Mouse (Mus musculus) left cerebral cortex, postnatal 36 days (tissue): ENCODE measurements around the gene Serpina3m. TPM values are rescaled to one million over a fixed set of nuclear protein-coding genes. Genes with fewer than 3 reads are reported as not detected.
"Not testable (repeated sequence)": the region's sequence is repeated elsewhere in the genome, so short reads cannot be mapped to it uniquely, and the experiment has no call there.

Experiments used
- DNase-seq, 2 experiments: peaks; one replicate each; pipeline ENCODE4 v3.0.0; 2021 to 2022; ENCODE audit warnings: low spot score in 2 of 2, mixed read lengths in 1 of 2
- intact Hi-C: fragments of 180-260 bp; cut with DNase I; formaldehyde crosslinking; loops from one replicate; pipeline ENCODE4 v1.15.1; 2025
- total RNA-seq, 2 experiments: library from RNA; stranded (reverse); gene quantifications; 2 replicates each; pipeline ENCODE4 v1.2.3; 2021

The Serpina3m gene
- total RNA-seq, result not detected

- DNase-seq, intact Hi-C loops: not testable (repeated sequence)
These were observed at the start of gene Serpina3m, which contains the start of gene Serpina3k for GRCm38 (mm10) chr12:104338226-104338625. Gene Serpina3m (plus strand): TSS chr12:104338486. Gene Serpina3k (plus strand): TSS chr12:104338486.

GRCm38 (mm10) chr12:104289872-104290271, 48.4 kb upstream of the Serpina3m start:
- DNase-seq, result no peak

GRCm38 (mm10) chr12:104293963-104294362, 44.3 kb upstream of the Serpina3m start:
- intact Hi-C loops, result no loop called here
- no peak for DNase-seq

More at GRCm38 (mm10) chr12:104289872-104290271, 48.4 kb upstream of the Serpina3m start:
- intact Hi-C loops, result no loop called here

GRCm38 (mm10) chr12:104298049-104298448, 40.2 kb upstream of the Serpina3m start:
- intact Hi-C loops, result no loop called here
- DNase-seq, result peak in 1 of 2 experiments; percentile 9

DNA sequence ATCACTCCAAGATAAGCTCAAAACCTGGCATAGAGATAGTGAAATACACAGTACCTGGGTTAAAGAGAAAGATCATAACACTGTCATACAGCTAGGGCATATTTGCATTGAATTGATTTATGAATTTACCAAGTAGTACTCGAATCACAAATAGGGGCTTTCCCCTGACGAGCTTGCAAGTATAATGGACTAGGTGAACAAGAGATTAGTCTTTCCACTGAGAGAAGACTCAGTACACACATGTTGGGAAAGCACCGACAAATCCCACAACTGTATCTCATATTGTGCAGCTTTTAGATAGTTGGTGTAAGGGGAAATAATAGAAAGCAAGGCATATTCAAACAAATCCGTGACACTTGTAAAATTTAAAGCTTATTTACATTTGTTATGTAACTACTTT, 32.3 kb upstream of the Serpina3m start:
- intact Hi-C loops, result no loop called here
- DNase-seq, result no peak

- intact Hi-C loops, result no loop called here
- DNase-seq, result no peak
These were observed 24.0 kb upstream of the Serpina3m start, which contains the start of gene Serpina3j for GRCm38 (mm10) chr12:104314253-104314652. Gene Serpina3j (plus strand): TSS chr12:104314553.

DNA sequence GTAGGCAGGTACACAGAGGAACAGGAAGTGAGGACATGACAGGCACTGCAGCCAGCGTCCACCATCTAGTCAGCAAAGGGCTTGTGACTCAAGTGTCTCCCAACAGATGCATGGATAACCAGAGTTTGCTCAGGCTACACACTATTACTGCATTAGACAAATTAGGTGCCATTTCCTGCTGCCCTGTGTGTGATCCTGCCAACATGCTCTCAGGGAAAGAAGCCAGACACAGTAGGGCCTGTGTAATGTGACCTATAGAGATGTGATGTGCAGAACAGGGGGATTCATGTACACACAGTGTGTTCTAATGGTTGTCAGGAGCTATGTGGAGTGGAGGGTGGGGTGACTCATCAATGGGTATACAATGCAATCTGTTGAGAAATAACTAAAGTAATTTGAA, 15.8 kb upstream of the Serpina3m start:
- intact Hi-C loops, result no loop called here
- DNase-seq, result no peak

GRCm38 (mm10) chr12:104331701-104332100, 6.6 kb upstream of the Serpina3m start:
- intact Hi-C loops, result no loop called here
- DNase-seq, result no peak

DNA sequence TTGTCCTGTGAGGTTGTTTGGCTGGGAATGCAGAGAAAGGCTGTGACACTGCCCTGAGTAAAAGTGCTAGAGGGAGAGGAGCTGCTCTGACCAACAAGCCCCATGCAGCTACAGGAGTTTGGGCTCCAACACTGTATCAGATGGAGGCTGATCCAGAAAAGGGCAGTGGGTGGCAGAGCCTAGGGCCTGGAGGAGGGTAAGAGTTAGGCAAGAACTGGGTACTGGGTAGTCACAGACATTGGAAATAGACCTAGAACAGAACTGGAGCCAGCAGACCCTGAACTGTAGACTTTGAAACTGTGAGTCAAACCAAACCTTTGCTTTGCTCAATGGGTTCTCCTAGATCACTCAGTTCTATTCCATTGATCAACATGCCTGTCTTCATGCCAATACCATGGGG, 1.4 kb upstream of the Serpina3m start:
- DNase-seq, intact Hi-C loops: not testable (repeated sequence)

DNA sequence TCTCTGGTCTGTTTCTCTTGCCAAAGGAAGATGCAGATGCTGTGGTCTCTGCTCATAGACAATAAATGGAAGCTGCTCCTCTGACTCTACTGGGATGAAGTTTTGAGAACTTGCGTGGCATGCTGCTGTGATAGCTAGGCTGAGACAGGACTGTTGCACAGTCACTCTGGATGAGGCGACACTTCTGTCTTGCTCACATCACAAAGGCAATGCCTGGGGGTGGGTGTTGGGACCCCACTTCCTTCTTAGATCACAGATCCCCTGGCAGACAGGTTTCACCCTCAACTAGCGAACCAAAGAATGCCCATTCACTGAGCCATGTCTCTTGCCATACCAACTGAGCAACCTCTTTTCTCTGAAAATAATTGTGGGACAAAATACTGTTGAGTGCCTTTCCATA, 419 bp downstream of the Serpina3m start:
- intact Hi-C loops, result no loop called here
- no peak for DNase-seq

DNA sequence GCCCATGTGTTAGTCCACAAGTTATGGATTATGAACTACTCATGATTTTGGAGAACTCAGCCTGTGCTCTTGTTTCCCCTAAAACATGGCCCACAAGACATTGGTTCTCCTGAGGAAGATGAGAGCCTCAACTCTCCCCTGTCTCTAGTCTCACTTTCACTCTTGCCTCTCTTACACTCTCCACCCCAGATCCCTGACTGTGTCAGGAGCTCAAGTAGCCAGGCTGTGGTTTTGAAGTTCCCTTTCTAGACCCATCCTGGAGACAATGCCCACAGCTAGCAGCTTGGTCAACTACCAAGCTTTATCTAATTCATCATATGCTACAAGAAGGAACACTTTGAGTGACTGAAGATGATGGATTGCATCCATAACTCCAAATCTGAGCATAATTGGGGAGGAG, 4.2 kb downstream of the Serpina3m start:
- DNase-seq, intact Hi-C loops: not testable (repeated sequence)

DNA sequence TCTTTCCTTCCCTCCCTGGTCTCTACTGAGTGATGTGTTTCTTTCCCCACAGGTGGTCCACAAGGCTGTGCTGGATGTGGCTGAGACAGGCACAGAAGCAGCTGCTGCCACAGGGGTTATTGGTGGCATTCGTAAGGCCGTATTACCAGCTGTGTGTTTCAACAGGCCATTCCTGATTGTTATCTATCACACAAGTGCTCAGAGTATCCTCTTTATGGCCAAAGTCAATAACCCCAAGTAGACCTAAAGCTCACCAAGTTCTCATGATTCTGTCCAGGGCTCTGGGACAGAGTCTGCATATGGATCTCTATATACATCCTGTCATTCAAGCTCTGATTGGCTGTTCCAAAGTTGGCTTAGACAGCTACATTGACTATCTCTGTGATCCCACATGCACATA, 6.9 kb downstream of the Serpina3m start:
- no peak for DNase-seq
- intact Hi-C loops, result no loop called here

DNA sequence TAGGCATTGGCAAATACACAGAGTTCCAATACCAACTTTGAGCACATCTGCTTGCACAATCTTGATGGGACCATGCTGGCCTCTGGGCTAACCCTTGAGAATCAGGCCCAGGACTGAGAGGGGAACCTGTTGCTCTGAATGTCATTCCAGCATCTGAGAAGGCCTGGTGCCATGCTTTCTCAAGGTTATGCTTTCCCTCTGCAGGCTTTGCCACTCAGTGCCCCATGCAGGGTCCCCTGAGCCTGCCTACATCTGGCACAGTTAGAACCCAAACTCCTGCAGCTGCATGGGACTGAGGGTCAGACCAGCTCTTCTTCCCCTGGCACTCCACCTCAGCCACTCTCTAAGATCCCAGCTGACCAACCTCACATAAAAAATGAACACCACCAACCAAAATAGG, 7.4 kb downstream of the Serpina3m start:
- no peak for DNase-seq
- intact Hi-C loops, result no loop called here

DNA sequence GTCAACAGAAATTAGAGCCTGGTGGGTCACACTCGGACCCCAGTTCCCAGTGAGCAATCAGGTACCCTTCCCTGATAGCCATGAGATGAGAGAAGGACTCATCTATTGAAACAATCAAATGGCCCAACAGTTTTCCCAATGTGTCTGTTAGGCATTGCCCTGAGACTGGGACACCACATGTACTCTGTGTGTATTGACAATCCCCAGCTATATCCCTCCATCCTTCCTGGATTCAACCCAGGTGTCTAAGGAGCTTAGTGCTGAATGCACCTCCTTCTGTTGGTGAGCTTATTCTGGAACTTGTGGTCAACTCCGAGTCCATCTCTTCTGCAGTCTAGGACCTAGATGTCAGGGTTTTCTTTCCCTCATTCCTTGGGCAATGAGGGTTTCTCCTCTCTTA, 8.8 kb downstream of the Serpina3m start:
- no peak for DNase-seq
- intact Hi-C loops, result no loop called here

- intact Hi-C loops, result loop anchor here (5.0 kb wide), 1 partner anchor 65 kb away; no protein-coding TSS in a partner anchor
- DNase-seq, result peak; percentile 32 to 41
These were observed 13.5 kb downstream of the Serpina3m start for GRCm38 (mm10) chr12:104351812-104352211.

GRCm38 (mm10) chr12:104356006-104356405, 17.7 kb downstream of the Serpina3m start:
- DNase-seq, result no peak
- intact Hi-C loops, result no loop called here

DNA sequence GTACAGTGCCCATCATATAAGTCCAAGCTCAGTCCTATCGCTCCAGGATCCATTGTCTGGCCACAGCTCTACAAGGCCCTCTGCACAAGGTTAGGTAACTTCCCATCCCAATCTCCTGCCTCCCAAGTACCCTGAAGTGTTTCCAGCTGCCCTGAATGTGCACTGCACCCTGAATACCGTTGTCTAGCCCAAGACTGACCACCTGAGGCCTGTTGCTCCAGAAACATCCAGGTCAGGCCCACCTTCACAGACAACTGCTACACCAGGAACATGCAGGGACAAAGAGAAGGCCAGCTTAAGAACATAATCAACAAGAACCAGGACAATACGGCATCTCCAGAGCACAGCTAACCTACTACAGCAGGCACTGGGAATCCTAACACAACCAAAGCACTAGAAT, 31.7 kb downstream of the Serpina3m start:
- no peak for DNase-seq
- intact Hi-C loops, result no loop called here

DNA sequence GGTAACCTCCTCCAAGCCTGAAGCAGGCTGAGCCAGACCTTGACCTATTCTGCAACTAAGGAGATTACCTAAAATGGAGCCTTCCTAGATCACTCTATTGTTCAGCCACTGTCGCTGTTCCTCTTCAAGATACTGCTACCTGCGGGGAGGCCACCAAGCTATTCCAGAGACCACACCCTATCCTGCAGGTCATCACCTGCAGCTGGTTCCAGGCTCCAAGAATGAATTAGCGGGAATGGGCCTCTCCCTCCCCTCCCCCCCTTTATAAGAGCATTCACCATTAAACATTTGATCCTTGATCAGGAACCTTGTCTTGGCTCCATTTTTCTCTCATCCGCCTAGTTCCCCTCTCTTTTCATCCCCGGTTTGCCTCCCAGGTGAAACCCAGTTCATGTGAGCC, 38.9 kb downstream of the Serpina3m start:
- DNase-seq, intact Hi-C loops: not testable (repeated sequence)

- DNase-seq, intact Hi-C loops: not testable (repeated sequence)
These were observed 40.1 kb downstream of the Serpina3m start for GRCm38 (mm10) chr12:104378351-104378750.

- intact Hi-C loops, DNase-seq: not testable (repeated sequence)
These were observed 40.5 kb downstream of the Serpina3m start for GRCm38 (mm10) chr12:104378815-104379214.

DNA sequence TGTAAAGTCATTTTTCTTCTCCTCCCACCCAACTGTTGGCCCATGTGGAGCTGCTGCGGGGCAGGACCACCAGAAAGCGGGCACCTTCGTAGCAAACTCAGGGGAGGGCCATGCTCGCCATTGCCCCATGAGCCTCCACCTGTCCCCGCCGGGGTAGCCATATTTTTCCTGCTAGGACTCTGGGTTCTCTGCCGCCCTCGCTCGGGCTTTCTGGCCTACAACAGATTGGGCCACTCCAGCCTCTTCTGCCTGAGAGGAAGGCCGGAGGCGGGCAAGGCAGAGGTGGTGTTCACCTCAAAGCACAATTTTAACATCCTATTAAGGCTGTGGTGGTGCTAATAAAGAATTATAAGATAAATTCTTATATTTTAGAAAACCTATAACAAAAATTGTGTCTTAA, 41.6 kb downstream of the Serpina3m start:
- intact Hi-C loops, result no loop called here
- no peak for DNase-seq

DNA sequence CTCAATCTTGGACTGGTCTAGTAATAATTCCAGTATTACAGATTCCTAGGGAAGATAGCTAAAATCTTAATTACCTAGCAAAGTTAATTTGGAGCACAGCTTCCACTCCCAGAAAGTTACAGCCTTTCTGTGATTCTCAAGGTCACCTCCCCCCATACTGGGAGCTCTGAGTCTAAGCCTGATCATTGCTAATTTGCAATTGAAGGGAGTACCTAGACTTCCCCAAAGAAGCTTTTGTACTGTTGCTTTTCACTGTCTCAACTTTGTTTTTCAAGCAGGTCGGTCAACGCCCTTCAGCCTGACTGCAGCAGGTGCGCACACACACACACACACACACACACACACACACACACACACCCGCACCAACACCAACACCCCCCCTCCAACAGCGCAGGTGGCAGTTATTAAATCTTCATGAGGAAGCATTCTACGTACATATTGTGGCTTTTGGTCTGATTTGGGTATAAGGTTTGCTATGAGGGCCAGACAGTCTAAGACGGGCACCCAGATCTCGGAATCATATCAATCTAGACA, 42.9 kb downstream of the Serpina3m start:
- DNase-seq, intact Hi-C loops: not testable (repeated sequence)
